Mouse (Mus musculus) liver, embryonic 12.5 days (tissue): ENCODE results near the gene Dppa3. TPM values are rescaled to one million over a fixed set of nuclear protein-coding genes. Genes with fewer than 3 reads are reported as not detected.
A peak's percentile ranks its signal among the peaks of the same experiment; 100 is the strongest.
"Not testable (repeated sequence)": the region's sequence is repeated elsewhere in the genome, so short reads cannot be mapped to it uniquely, and the experiment has no call there.

Source experiments
- ATAC-seq: fragments of 200-750 bp; cut with Nextera tagmentation; 2 replicates; pipeline ENCODE4 v1.8.0; 2017; ENCODE audit warnings: moderate number of reproducible peaks, mild to moderate bottlenecking, moderate library complexity
- H3K27ac ChIP-seq: fragments of 300-500 bp; sonication (generic); 2 replicates; pipeline ENCODE4 v1.5.1; 2016; ENCODE audit warnings: mild to moderate bottlenecking
- H3K27me3 ChIP-seq: fragments of 300-500 bp; sonication (generic); replicated peaks from 2 replicates; pipeline ENCODE4 v1.6.1; 2016; ENCODE audit warnings: mild to moderate bottlenecking, moderate library complexity
- H3K36me3 ChIP-seq: fragments of 300-500 bp; sonication (generic); 2 replicates; pipeline ENCODE4 v1.6.1; 2016; ENCODE audit warnings: mild to moderate bottlenecking, moderate library complexity
- H3K4me1 ChIP-seq: fragments of 300-500 bp; sonication (generic); 2 replicates; pipeline ENCODE4 v1.6.1; 2016
- H3K4me2 ChIP-seq: fragments of 300-500 bp; sonication (generic); 2 replicates; pipeline ENCODE4 v1.6.1; 2016; ENCODE audit warnings: mild to moderate bottlenecking, moderate library complexity
- H3K4me3 ChIP-seq: fragments of 300-500 bp; sonication (generic); 2 replicates; pipeline ENCODE4 v1.5.1; 2016; ENCODE audit warnings: mild to moderate bottlenecking, moderate library complexity
- H3K9ac ChIP-seq: fragments of 300-500 bp; sonication (generic); 2 replicates; pipeline ENCODE4 v1.6.1; 2016; ENCODE audit warnings: mild to moderate bottlenecking, moderate library complexity
- H3K9me3 ChIP-seq: fragments of 300-500 bp; sonication (generic); replicated peaks from 2 replicates; pipeline ENCODE4 v1.6.1; 2016; ENCODE audit warnings: mild to moderate bottlenecking, moderate library complexity
- WGBS: fragments of 180-500 bp; shearing (Covaris S2); methylation state at CpG from one replicate; pipeline ENCODE4 v1.1.7; 2016; ENCODE audit not compliant: insufficient replicate concordance; 5-methylcytosine and 5-hydroxymethylcytosine counted together
- polyA plus RNA-seq: library from polyadenylated mRNA; unstranded; fragments of >200 nt; fragmentation: Nextera tagmentation; extraction: Ambion mirVana; gene quantifications from 2 replicates; pipeline ENCODE4 v1.2.1, GENCODE M21; 2016

Dppa3 gene
- polyA plus RNA-seq, 1 experiment from 2014 or later: not detected

DNA sequence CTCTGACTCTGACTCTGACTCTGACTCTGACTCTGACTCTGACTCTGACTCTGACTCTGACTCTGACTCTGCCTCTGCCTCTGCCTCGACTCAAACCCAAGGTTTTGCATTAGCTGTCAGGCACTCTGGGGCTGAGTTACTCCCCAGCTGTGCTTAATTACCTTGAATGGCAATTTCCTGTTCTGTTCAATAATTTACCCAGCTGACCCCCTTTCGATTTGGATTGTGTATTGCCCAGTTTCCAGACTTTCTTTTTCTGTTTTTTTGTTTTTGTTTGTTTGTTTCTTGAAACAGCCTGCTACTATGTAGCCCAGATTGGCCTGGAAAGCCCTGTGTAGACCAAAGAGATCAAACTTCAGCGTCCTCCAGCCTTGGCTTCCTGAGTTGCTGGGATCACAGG is 10.2 kb upstream of the Dppa3 start:
- no peak overlapping the region for H3K4me2 ChIP-seq
- H3K9me3 ChIP-seq: no peaks in the 10 kb centered on the region
- H3K36me3 ChIP-seq: no peaks in the 10 kb centered on the region
- ATAC-seq: no peak
- H3K9ac ChIP-seq: no peak overlapping the region
- H3K4me1 ChIP-seq: no peaks in the 10 kb centered on the region
- WGBS: 51% methylated on average over 3 of the region's 3 CpGs
- no peak overlapping the region for H3K27ac ChIP-seq
- no peaks in the 10 kb centered on the region for H3K27me3 ChIP-seq
- H3K4me3 ChIP-seq: no peak overlapping the region

DNA sequence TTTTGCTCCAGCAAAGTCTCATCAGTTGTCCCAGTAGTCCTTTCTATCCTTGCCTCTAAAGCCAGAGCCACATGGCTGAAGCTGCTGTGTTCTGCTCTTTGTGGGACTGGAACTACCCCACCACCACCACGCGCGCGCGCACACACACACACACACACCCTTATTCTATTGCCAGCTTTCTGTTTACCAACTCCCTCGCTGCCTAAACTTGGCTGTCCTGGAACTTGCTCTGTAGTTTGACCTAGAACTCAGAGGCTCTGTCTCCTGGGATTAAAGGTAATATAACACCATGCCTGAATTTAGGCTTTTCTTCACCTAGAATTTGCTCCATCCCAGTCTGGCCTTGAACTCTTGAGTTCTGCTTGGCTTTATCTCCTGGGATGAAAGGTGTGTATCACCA is 5.1 kb upstream of the Dppa3 start:
- no peak for ATAC-seq
- H3K27ac ChIP-seq: no peak overlapping the region
- H3K36me3 ChIP-seq: no peaks in the 10 kb centered on the region
- H3K4me2 ChIP-seq: no peak overlapping the region
- WGBS: 77% methylated on average over 6 of the region's 6 CpGs
- H3K9me3 ChIP-seq: no peaks in the 10 kb centered on the region
- H3K9ac ChIP-seq: no peak overlapping the region
- H3K4me3 ChIP-seq: no peak overlapping the region
- H3K4me1 ChIP-seq: no peaks in the 10 kb centered on the region
- peaks cover 3% of the 10 kb centered on the region for H3K27me3 ChIP-seq

DNA sequence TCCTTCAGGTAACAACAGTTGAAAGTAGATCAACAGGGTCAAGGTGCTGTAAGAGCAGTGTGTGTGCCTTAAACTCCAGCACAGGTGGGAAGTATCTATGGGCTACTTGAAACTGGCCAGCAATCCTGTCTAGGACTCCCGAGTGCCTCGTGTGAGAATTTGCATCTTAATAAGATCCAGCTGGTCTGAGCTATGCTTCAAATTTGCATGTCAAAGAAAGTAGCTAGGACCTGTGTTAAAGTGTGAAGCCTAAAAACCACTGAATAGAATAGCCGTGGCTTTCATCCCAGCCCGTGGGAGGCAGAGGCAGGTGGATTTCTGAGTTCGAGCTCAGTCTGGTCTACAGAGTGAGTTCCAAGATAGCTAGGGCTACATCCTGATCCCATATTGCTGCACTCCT is 1.7 kb upstream of the Dppa3 start:
- H3K9me3 ChIP-seq: no peaks in the 10 kb centered on the region
- no peak overlapping the region for H3K4me3 ChIP-seq
- no peaks in the 10 kb centered on the region for H3K36me3 ChIP-seq
- no peak overlapping the region for H3K4me2 ChIP-seq
- H3K27me3 ChIP-seq: peaks cover 32% of the 10 kb centered on the region
- no peak for ATAC-seq
- no peak overlapping the region for H3K27ac ChIP-seq
- WGBS: 38% methylated on average over 5 of the region's 5 CpGs
- H3K9ac ChIP-seq: no peak overlapping the region
- peaks cover 6% of the 10 kb centered on the region; the same call in 1 of the 2 replicates for H3K4me1 ChIP-seq

DNA sequence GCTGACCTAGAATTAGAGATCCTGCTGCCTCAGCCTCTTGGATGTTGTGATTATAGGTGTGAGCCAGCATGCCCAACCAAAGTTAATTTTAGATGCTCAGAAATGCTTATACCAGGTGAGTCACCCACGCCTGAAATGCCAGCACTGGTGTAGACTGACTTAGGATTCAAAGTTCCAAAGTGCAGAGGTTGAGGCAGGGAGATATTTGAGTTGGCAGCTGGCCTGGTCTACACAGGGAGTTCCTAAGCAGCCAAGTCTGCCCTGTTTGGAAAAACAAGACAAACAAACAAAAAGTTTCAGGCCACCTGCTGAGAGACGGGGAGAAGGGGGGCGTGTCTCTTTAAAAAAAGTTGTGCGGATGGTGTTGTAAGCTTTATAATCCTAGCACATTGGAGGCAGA is 1.1 kb upstream of the Dppa3 start:
- H3K4me1 ChIP-seq: peaks cover 6% of the 10 kb centered on the region; the same call in 1 of the 2 replicates
- H3K36me3 ChIP-seq: no peaks in the 10 kb centered on the region
- no peak overlapping the region for H3K4me3 ChIP-seq
- H3K27me3 ChIP-seq: peaks cover 32% of the 10 kb centered on the region
- WGBS: 57% methylated on average over 4 of the region's 4 CpGs
- no peak overlapping the region for H3K27ac ChIP-seq
- ATAC-seq: no peak
- H3K9ac ChIP-seq: no peak overlapping the region
- H3K4me2 ChIP-seq: no peak overlapping the region
- no peaks in the 10 kb centered on the region for H3K9me3 ChIP-seq

DNA sequence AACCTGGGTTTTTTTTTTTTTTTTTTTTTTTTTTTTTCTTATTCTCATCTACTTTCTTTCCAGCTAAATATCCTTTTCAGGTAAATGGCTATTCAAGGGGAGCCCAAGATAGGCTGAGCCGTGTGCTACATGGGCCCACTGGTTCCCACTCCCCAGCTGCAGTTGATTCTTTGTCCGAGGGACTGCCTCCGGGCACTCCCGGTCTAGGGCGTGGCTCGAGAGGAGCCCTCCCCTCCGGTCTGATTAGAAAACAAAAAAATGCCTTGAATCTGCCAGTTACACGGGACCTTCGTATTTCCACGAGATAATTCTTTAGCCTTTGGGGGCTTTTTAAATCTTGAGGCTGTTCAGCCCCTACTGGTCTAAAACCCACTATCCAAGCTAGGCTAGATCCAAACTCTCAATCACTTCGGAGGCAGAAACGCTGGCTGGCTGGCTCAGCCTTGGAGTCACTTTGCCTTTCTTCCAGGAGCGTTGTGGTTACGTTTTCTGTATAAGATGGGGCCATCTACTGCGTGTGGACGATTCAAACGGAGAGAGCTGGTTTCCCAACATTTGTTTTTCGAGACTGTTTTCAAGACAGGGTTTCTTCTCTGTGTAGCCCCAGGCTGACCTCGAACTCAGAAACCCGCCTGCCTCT is 1.4 kb downstream of the Dppa3 start:
- no peak for ATAC-seq
- Histone ChIP-seq H3K27ac (no peak overlapping the region), H3K36me3 (no peaks in the 10 kb centered on the region), H3K9me3 (no peaks in the 10 kb centered on the region), H3K4me3 (peak overlapping the region; percentile 38), H3K9ac (no peak overlapping the region; the same call in 1 of the 2 replicates), H3K27me3 (peaks cover 32% of the 10 kb centered on the region), H3K4me2 (peak overlapping the region; percentile 57), H3K4me1 (peaks cover 6% of the 10 kb centered on the region; the same call in 1 of the 2 replicates)
- 14% methylated on average over 20 of the region's 20 CpGs for WGBS

DNA sequence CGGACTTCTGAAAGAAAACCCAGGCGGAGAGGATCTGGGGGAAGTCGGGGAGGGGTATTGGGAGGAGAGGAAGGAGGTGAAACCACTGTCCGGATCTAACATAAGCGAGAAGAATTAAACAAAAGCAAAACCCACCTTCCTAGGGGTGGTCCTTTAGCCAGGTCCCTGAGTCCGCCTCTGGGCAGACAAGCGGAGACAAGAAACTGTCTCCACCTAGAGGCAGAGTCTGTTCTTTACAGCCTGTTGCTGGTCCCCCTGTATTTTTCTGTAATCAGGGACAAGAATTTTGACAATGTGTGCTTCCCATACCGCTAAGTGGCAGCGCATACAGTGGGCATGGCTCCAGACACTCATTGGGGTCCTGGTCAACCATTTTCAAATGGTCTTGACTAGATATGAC is 7.2 kb downstream of the Dppa3 start:
- no peaks in the 10 kb centered on the region for H3K9me3 ChIP-seq
- WGBS: 19% methylated on average over 9 of the region's 9 CpGs
- peaks cover 7% of the 10 kb centered on the region for H3K27me3 ChIP-seq
- no peak overlapping the region for H3K27ac ChIP-seq
- no peaks in the 10 kb centered on the region for H3K4me1 ChIP-seq
- no peak; the same call in 1 of the 2 replicates for ATAC-seq
- H3K9ac ChIP-seq: no peak overlapping the region
- no peak overlapping the region for H3K4me3 ChIP-seq
- H3K36me3 ChIP-seq: no peaks in the 10 kb centered on the region
- H3K4me2 ChIP-seq: no peak overlapping the region

DNA sequence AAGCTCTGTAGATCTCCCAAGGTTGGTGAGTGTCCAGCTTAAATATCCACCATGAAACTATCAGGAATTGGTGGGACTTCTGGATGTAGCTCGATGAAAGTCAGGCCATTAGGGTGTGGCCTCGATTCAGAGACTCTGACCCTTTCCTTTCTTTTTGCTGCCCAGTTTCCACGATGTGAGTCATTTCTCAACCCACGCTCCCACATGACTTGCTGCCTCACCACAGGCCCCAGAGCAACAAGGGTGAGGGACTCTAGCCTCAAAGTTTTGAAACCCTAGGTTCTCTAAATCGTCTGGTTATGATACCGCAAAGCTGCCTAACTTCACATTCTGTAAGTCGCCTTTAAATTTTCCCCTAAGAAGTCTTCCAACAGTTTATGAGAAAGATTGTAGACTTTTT is 9.1 kb downstream of the Dppa3 start:
- H3K4me2 ChIP-seq: no peak overlapping the region
- no peaks in the 10 kb centered on the region for H3K27me3 ChIP-seq
- no peak overlapping the region for H3K9ac ChIP-seq
- ATAC-seq: no peak
- 55% methylated on average over 7 of the region's 7 CpGs for WGBS
- H3K27ac ChIP-seq: no peak overlapping the region
- H3K9me3 ChIP-seq: no peaks in the 10 kb centered on the region
- no peak overlapping the region for H3K4me3 ChIP-seq
- H3K36me3 ChIP-seq: no peaks in the 10 kb centered on the region
- H3K4me1 ChIP-seq: no peaks in the 10 kb centered on the region

DNA sequence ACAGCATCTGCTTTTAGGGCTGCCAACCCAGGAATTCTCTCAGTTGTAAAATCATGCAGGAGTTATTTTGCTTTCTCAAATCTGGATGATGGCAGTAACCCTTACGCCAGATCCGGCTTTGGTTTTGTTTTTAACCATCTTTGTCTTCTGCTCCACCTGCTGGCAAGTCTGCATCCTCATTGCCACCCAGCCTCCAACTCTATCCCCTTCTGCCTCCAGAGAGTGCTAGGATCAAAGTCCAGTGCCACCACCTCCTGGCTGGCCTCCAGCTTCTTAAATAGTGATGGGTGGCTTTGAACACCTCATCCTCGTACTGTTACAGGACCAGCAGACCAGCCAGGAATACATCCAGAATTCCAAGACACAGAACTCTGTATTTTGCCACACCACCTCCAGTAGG is 10.5 kb downstream of the Dppa3 start:
- Histone ChIP-seq H3K27me3 (no peaks in the 10 kb centered on the region), H3K4me1 (no peaks in the 10 kb centered on the region), H3K27ac (no peak overlapping the region), H3K9ac (no peak overlapping the region), H3K9me3 (no peaks in the 10 kb centered on the region), H3K4me3 (no peak overlapping the region), H3K36me3 (no peaks in the 10 kb centered on the region), H3K4me2 (no peak overlapping the region)
- no peak for ATAC-seq
- 64% methylated on average over 3 of the region's 3 CpGs for WGBS

DNA sequence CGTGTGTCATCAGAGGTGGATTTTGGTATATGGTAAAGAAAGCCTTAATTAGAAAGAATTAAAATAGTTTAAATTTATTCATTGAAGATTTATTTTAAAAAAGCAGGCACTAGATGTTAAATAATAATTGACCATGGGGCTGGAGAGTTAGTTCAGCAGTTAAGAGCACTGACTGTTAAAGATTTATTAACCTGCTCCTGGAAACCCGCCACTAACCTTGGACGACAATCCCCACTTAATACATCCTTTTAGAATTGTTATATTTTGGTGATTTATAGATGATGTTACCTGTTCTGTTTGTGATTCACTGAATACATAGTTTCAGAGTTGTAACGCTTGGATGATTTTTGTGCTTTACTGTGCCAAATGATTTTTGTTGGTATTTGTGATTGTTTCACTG is 11.4 kb downstream of the Dppa3 start:
- H3K27me3 ChIP-seq, ATAC-seq, H3K27ac ChIP-seq, H3K36me3 ChIP-seq, H3K9me3 ChIP-seq, H3K4me3 ChIP-seq, H3K4me1 ChIP-seq, H3K4me2 ChIP-seq, H3K9ac ChIP-seq: not testable (repeated sequence)
- WGBS: 69% methylated on average over 4 of the region's 4 CpGs

GRCm38 (mm10) chr6:122644196-122644595 is 18.0 kb downstream of the Dppa3 start:
- not testable (repeated sequence) for H3K27me3 ChIP-seq, H3K36me3 ChIP-seq, H3K9ac ChIP-seq, H3K4me3 ChIP-seq, H3K4me1 ChIP-seq, H3K4me2 ChIP-seq, H3K27ac ChIP-seq, H3K9me3 ChIP-seq, ATAC-seq
- WGBS: 79% methylated on average over 21 of the region's 21 CpGs

DNA sequence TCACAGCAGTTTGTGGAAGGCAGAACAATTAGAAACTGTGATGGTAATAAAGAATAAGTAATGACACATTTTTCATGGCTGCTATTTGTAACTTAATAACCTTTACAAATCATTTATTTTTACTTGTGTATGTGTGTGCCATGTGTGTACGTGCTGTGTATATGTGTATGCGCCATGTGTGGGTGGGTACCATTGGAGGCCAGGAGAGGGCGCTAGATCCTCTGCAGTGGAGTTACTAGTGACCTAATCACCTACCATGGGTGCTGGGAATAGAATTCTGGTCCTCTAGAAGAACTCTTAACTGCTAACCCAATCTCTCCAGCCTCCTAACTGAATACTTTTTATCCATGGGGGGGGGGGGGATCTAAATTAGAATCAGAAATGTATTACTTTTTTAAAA is 23.7 kb downstream of the Dppa3 start:
- no peak for ATAC-seq
- H3K4me2 ChIP-seq: no peak overlapping the region
- 68% methylated on average over 3 of the region's 3 CpGs for WGBS
- no peaks in the 10 kb centered on the region for H3K9me3 ChIP-seq
- H3K4me3 ChIP-seq: no peak overlapping the region
- no peaks in the 10 kb centered on the region for H3K36me3 ChIP-seq
- no peaks in the 10 kb centered on the region for H3K27me3 ChIP-seq
- no peak overlapping the region for H3K27ac ChIP-seq
- H3K4me1 ChIP-seq: no peaks in the 10 kb centered on the region
- H3K9ac ChIP-seq: no peak overlapping the region

DNA sequence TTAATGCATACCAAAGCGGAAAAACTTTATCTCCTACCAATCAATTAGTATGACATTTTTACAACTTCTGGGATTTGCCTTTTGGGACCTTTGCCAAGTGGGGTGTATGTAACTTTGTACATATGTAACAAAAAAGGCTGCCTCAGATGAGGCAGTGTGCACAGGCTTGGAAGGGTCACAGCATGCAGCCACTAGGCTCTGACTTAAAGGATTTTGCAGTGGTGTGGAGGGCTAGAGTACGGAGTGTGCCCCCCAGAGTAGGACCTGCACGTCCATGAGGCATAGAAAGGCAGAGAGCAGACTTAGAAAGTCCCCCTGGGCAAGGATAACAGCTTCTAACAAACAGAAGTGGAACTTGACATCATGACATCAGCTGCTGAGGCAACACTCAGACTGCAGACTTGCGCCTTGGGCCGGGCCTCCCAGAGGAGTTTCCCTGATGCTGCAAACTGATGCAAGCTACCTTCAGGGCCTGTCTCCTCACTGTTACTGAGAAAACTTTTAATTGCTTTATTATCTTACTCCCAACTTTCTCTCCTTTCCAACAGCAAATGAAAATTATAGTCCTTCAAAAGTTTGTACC is 24.3 kb downstream of the Dppa3 start:
- H3K36me3 ChIP-seq: no peaks in the 10 kb centered on the region
- ATAC-seq: no peak
- no peaks in the 10 kb centered on the region for H3K27me3 ChIP-seq
- H3K9me3 ChIP-seq: no peaks in the 10 kb centered on the region
- no peaks in the 10 kb centered on the region for H3K4me1 ChIP-seq
- no peak overlapping the region for H3K4me2 ChIP-seq
- WGBS: 68% methylated on average over 5 of the region's 5 CpGs
- no peak overlapping the region for H3K4me3 ChIP-seq
- H3K9ac ChIP-seq: no peak overlapping the region
- no peak overlapping the region for H3K27ac ChIP-seq

DNA sequence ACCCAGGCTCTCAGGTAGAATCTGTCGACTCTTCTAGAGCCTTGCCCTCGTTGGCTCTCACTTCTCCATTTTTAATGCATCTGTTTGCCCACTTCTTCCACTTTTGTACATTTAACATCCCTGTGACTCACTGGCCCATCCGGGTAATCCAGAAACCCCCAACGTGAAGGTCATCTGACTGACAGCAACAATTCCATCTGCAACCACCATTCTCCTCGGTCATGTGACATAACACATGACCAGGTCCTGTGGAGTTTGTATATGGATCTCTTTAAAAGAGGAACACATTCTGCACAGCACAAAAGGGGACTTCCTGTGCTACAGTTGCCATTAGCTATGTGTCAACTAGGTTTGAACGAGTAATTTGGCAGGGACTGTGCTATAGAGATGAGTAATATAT is 28.1 kb downstream of the Dppa3 start:
- Histone ChIP-seq H3K36me3 (no peaks in the 10 kb centered on the region), H3K4me3 (no peak overlapping the region), H3K27me3 (no peaks in the 10 kb centered on the region), H3K9ac (no peak overlapping the region), H3K4me2 (no peak overlapping the region), H3K4me1 (no peaks in the 10 kb centered on the region), H3K9me3 (no peaks in the 10 kb centered on the region), H3K27ac (no peak overlapping the region)
- no peak for ATAC-seq
- 41% methylated on average over 6 of the region's 6 CpGs for whole genome bisulfite sequencing
